Mouse (Mus musculus) neural tube, embryonic 10.5 days (tissue): ENCODE results near the gene Dll3.

Source experiments
- DNase-seq: peaks from one replicate; pipeline ENCODE4 v3.0.0-alpha.2; 2017; ENCODE audit warnings: low spot score; ENCODE audit errors: extremely low spot score

The Dll3 gene

GRCm38 (mm10) chr7:28301616-28302433, at the start of gene Dll3:
Gene Dll3 (minus strand): TSS chr7:28302238.
- DNase-seq = peak; percentile 80

- no peak for DNase-seq
Measured at GRCm38 (mm10) chr7:28351676-28352191, 49.7 kb upstream of the Dll3 start.

GRCm38 (mm10) chr7:28350155-28350883, 48.3 kb upstream of the Dll3 start, which contains the start of gene Rps16:
Gene Rps16 (plus strand): TSS chr7:28350652.
- DNase-seq = peak; percentile 99

GRCm38 (mm10) chr7:28348601-28349000, 46.6 kb upstream of the Dll3 start:
- no peak for DNase-seq

GRCm38 (mm10) chr7:28347746-28348145, 45.7 kb upstream of the Dll3 start:
- DNase-seq = no peak

GRCm38 (mm10) chr7:28344637-28345036, 42.6 kb upstream of the Dll3 start:
- DNase-seq = peak; percentile 89

GRCm38 (mm10) chr7:28341381-28341780, 39.3 kb upstream of the Dll3 start:
- no peak for DNase-seq

- DNase-seq = no peak
Measured at GRCm38 (mm10) chr7:28339213-28339917, 37.3 kb upstream of the Dll3 start.

- peak; percentile 96 for DNase-seq
Measured at GRCm38 (mm10) chr7:28338108-28338998, 36.3 kb upstream of the Dll3 start, which contains the start of gene Supt5. Gene Supt5 (minus strand): TSS chr7:28338746.

- no peak for DNase-seq
Measured at GRCm38 (mm10) chr7:28335471-28335870, 33.4 kb upstream of the Dll3 start.

GRCm38 (mm10) chr7:28334534-28334933, 32.5 kb upstream of the Dll3 start:
- DNase-seq = no peak

- DNase-seq = no peak
Measured at GRCm38 (mm10) chr7:28328260-28328659, 26.2 kb upstream of the Dll3 start.

- no peak for DNase-seq
Measured at GRCm38 (mm10) chr7:28326457-28326856, 24.4 kb upstream of the Dll3 start.

- DNase-seq = no peak
Measured at GRCm38 (mm10) chr7:28325293-28325692, 23.3 kb upstream of the Dll3 start.

- no peak for DNase-seq
Measured at GRCm38 (mm10) chr7:28321974-28322720, 20.1 kb upstream of the Dll3 start.

- DNase-seq = no peak
Measured at GRCm38 (mm10) chr7:28318714-28319113, 16.7 kb upstream of the Dll3 start.

GRCm38 (mm10) chr7:28318036-28318435, 16.0 kb upstream of the Dll3 start:
- DNase-seq = no peak

GRCm38 (mm10) chr7:28311926-28312543, 10.0 kb upstream of the Dll3 start, which contains the start of gene Timm50:
Gene Timm50 (minus strand): TSS chr7:28312072.
- DNase-seq = peak; percentile 94
